In the genomic region with DNA sequence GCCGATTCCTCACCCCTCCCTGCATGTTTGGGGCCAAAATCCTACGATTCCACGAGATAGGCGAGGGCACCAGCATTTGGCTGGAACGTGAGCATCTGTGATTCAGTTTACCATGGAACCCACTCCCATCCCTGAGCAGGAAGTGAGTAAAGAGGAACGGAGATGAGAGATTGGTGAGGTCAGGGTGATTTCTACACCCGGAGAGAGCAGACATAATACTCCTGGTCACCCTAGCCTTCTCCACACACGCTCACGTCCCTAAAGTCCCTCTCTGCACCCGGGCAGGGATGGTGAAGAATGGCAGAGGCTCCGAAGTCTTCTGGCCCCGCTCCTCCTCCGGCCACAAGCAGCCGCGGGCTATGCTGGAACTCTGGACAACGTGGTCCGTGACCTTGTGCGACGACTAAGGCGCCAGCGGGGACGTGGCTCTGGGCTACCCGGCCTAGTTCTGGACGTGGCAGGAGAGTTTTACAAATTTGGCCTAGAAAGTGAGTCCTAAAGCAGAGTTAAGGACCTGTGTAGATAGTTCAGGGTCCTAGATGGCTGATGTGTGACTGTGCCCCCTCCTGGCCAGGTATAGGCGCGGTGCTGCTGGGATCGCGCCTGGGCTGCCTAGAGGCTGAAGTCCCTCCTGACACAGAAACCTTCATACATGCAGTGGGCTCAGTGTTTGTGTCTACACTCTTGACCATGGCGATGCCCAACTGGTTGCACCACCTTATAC, we compare ENCODE assay signal across 8 mouse cellular contexts. TPM values are rescaled to one million over a fixed set of nuclear protein-coding genes. Genes with fewer than 3 reads are reported as not detected.
DNase-seq lines count a peak whose midpoint lies in the region; ATAC-seq and TF ChIP-seq lines count a peak whose summit lies in the region.

No protein-coding gene starts in this region.

- DNase-seq in lung, postnatal 0 days (ENCODE audit: low spot score) = no peak
- DNase-seq in lung, postnatal 10 days = no peak
- DNase-seq in limb, embryonic 10.5 days (ENCODE audit: low spot score) = peak; percentile 48
- no peak for DNase-seq in layer of hippocampus, adult 9-10 months (ENCODE audit: low spot score)
- no peak for DNase-seq in layer of hippocampus, adult 8-10 months (ENCODE audit: low spot score in 2 of 2)

- peak; percentile 52 for TF ChIP-seq CTCF in lung, postnatal 0 days (IDR thresholded peaks at IDR 0.05)

- peaks cover 10% of the 10 kb centered on the region; the same call in 1 of the 2 replicates for H3K4me1 ChIP-seq in lung, postnatal 0 days (ENCODE audit: insufficient read depth, low read depth, low read length)
- H3K4me1 ChIP-seq in forebrain, embryonic 13.5 days = peaks cover 11% of the 10 kb centered on the region
- peaks cover 28% of the 10 kb centered on the region for H3K4me1 ChIP-seq in limb, embryonic 10.5 days

- no peak overlapping the region for H3K27ac ChIP-seq in lung, postnatal 0 days (ENCODE audit: low read length)
- H3K27ac ChIP-seq in forebrain, embryonic 13.5 days = no peak overlapping the region
- H3K27ac ChIP-seq in limb, embryonic 10.5 days = no peak overlapping the region

- TF ChIP-seq EP300 in lung, postnatal 0 days (IDR thresholded peaks at IDR 0.05) = no peak

- H3K27me3 ChIP-seq in lung, postnatal 0 days (replicated peaks; ENCODE audit: insufficient read depth, low read length) = peaks cover 28% of the 10 kb centered on the region
- H3K27me3 ChIP-seq in forebrain, embryonic 13.5 days = peaks cover 54% of the 10 kb centered on the region
- H3K27me3 ChIP-seq in limb, embryonic 10.5 days (ENCODE audit: low read depth, poor library complexity, severe bottlenecking) = peaks cover 72% of the 10 kb centered on the region

- WGBS in lung, postnatal 0 days = 4% methylated on average over 29 of the region's 29 CpGs
- 2% methylated on average over 29 of the region's 29 CpGs for WGBS in forebrain, embryonic 13.5 days
- 4% methylated on average over 29 of the region's 29 CpGs for WGBS in limb, embryonic 10.5 days

- peak overlapping the region; percentile 38 for H3K4me2 ChIP-seq in lung, postnatal 0 days (replicated peaks; ENCODE audit: low read depth, low read length)
- H3K4me2 ChIP-seq in forebrain, embryonic 13.5 days = peak overlapping the region; percentile 2; the same call in 1 of the 2 replicates

- H3K4me3 ChIP-seq in lung, postnatal 0 days (ENCODE audit: low read depth, low read length) = peak overlapping the region; percentile 28
- peak overlapping the region; percentile 3; the same call in 1 of the 2 replicates for H3K4me3 ChIP-seq in forebrain, embryonic 13.5 days
- peak overlapping the region; percentile 14 for H3K4me3 ChIP-seq in limb, embryonic 10.5 days

- peak; percentile 56; the same call in 1 of the 2 replicates for ATAC-seq in lung, postnatal 0 days
- no peak for ATAC-seq in forebrain, embryonic 13.5 days
- peak; percentile 33; the same call in 1 of the 2 replicates for ATAC-seq in neutrophil, adult 5-6 weeks (ENCODE audit: extremely low read depth, insufficient number of reproducible peaks, low FRiP score, poor library complexity, severe bottlenecking)
- ATAC-seq in cerebellum, adult (ENCODE audit: insufficient number of reproducible peaks, low FRiP score, low TSS enrichment) = no peak

- no peaks in the 10 kb centered on the region for H3K36me3 ChIP-seq in lung, postnatal 0 days (ENCODE audit: insufficient read depth, low read length)
- peaks cover 23% of the 10 kb centered on the region for H3K36me3 ChIP-seq in forebrain, embryonic 13.5 days (ENCODE audit: poor library complexity, severe bottlenecking)
- H3K36me3 ChIP-seq in limb, embryonic 10.5 days = peaks cover 25% of the 10 kb centered on the region

- no peak overlapping the region for H3K9ac ChIP-seq in lung, postnatal 0 days (replicated peaks; ENCODE audit: low read depth)
- 0 out of 2 replicates have a peak overlapping the region, but pooled peaks have one; percentile 14 for H3K9ac ChIP-seq in forebrain, embryonic 13.5 days

- no peaks in the 10 kb centered on the region for H3K9me3 ChIP-seq in lung, postnatal 0 days (ENCODE audit: low read length)
- no peaks in the 10 kb centered on the region for H3K9me3 ChIP-seq in forebrain, embryonic 13.5 days (replicated peaks)
- no peaks in the 10 kb centered on the region for H3K9me3 ChIP-seq in limb, embryonic 10.5 days (replicated peaks)

RNA-seq across cellular contexts. Expression of a gene that starts 1.5 kb away (rescaled TPM):
- 0.13 TPM in 1 of 2 replicates, not detected in the other for polyA plus RNA-seq in lung, postnatal 0 days (2015; fragmentation: Nextera tagmentation; extraction: Ambion mirVana)
- 0.06 TPM in 1 of 2 replicates, not detected in the other for polyA plus RNA-seq in forebrain, embryonic 13.5 days (2015; fragmentation: Nextera tagmentation; extraction: Ambion mirVana)
- polyA plus RNA-seq in limb, embryonic 10.5 days (2016; fragmentation: Nextera tagmentation; extraction: Ambion mirVana) = 0.11 and 0.24 TPM in 2 replicates
- not detected in 2 replicates for total RNA-seq in neutrophil, adult 5-6 weeks (2017)
- total RNA-seq in layer of hippocampus, adult 8-10 months (2022) = 1 to 10 TPM in 1 of 4 experiments, under 1 TPM in 3; 0.14 to 1.1 (median 0.48) TPM

RNA-seq across cellular contexts. Expression of a gene that starts 8.2 kb away (rescaled TPM):
- polyA plus RNA-seq in lung, postnatal 0 days (2015; fragmentation: Nextera tagmentation; extraction: Ambion mirVana) = 0.27 and 0.30 TPM in 2 replicates
- polyA plus RNA-seq in forebrain, embryonic 13.5 days (2015; fragmentation: Nextera tagmentation; extraction: Ambion mirVana) = 0.08 and 0.14 TPM in 2 replicates
- polyA plus RNA-seq in limb, embryonic 10.5 days (2016; fragmentation: Nextera tagmentation; extraction: Ambion mirVana) = 0.33 and 0.34 TPM in 2 replicates
- total RNA-seq in neutrophil, adult 5-6 weeks (2017) = 0.23 TPM in 1 of 2 replicates, not detected in the other
- total RNA-seq in layer of hippocampus, adult 8-10 months (2022) = under 1 TPM in 3 of 4 experiments, not detected in 1; 0.23 to 0.33 (median 0.31) TPM

RNA-seq across cellular contexts. Expression of a gene that starts 8.3 kb away (rescaled TPM):
- 12.9 and 13.6 TPM in 2 replicates for polyA plus RNA-seq in lung, postnatal 0 days (2015; fragmentation: Nextera tagmentation; extraction: Ambion mirVana)
- 29.3 and 30.0 TPM in 2 replicates for polyA plus RNA-seq in forebrain, embryonic 13.5 days (2015; fragmentation: Nextera tagmentation; extraction: Ambion mirVana)
- 60.2 and 64.6 TPM in 2 replicates for polyA plus RNA-seq in limb, embryonic 10.5 days (2016; fragmentation: Nextera tagmentation; extraction: Ambion mirVana)
- total RNA-seq in neutrophil, adult 5-6 weeks (2017) = 4.3 and 8.3 TPM in 2 replicates
- 10 to 100 TPM; 13.1 to 16.0 (median 14.5) TPM for total RNA-seq in layer of hippocampus, adult 8-10 months (2022)

RNA-seq across cellular contexts. Expression of a gene that starts 10.4 kb away (rescaled TPM):
- polyA plus RNA-seq in lung, postnatal 0 days (2015; fragmentation: Nextera tagmentation; extraction: Ambion mirVana) = 0.63 and 0.86 TPM in 2 replicates
- polyA plus RNA-seq in forebrain, embryonic 13.5 days (2015; fragmentation: Nextera tagmentation; extraction: Ambion mirVana) = 4.0 and 4.5 TPM in 2 replicates
- 0.33 and 0.79 TPM in 2 replicates for polyA plus RNA-seq in limb, embryonic 10.5 days (2016; fragmentation: Nextera tagmentation; extraction: Ambion mirVana)
- 0.98 and 1.9 TPM in 2 replicates for total RNA-seq in neutrophil, adult 5-6 weeks (2017)
- total RNA-seq in layer of hippocampus, adult 8-10 months (2022) = 10 to 100 TPM; 14.8 to 21.9 (median 20.4) TPM

RNA-seq across cellular contexts. Expression of a gene that starts 13.8 kb away (rescaled TPM):
- 358 and 362 TPM in 2 replicates for polyA plus RNA-seq in lung, postnatal 0 days (2015; fragmentation: Nextera tagmentation; extraction: Ambion mirVana)
- 2,414 and 2,431 TPM in 2 replicates for polyA plus RNA-seq in forebrain, embryonic 13.5 days (2015; fragmentation: Nextera tagmentation; extraction: Ambion mirVana)
- polyA plus RNA-seq in limb, embryonic 10.5 days (2016; fragmentation: Nextera tagmentation; extraction: Ambion mirVana) = 3,142 and 3,162 TPM in 2 replicates
- total RNA-seq in neutrophil, adult 5-6 weeks (2017) = 25.9 and 31.7 TPM in 2 replicates
- total RNA-seq in layer of hippocampus, adult 8-10 months (2022) = 10 to 100 TPM; 84.1 to 95.2 (median 91.1) TPM

Comparison
In these comparisons a context has a peak if more than half of its experiments do, and no peak if none do; other contexts are left out.
1. ATAC-seq: peak in lung, postnatal 0 days (single experiment) and neutrophil, adult 5-6 weeks (single experiment); none in forebrain, embryonic 13.5 days (single experiment) and cerebellum, adult (single experiment).
2. Peak in every context shown above with its lines, with median percentiles within 50 percentile points of each other: H3K4me3 ChIP-seq.